Mouse (Mus musculus) layer of hippocampus, adult 8-10 months (tissue): ENCODE measurements around the gene Erlec1. TPM values are rescaled to one million over a fixed set of nuclear protein-coding genes. Genes with fewer than 3 reads are reported as not detected.

Experiments used
- total RNA-seq, 4 experiments: library from RNA; stranded (reverse); gene quantifications; 2 replicates each; pipeline ENCODE4 v1.2.4; 2022

The Erlec1 gene
- total RNA-seq, 4 experiments from 2014 or later = 62.4 to 74.6 (median 70.3) TPM

Other genes with a start within 250 kb of the Erlec1 start
- gene Psme4, start 182.6 kb downstream of the Erlec1 start, total RNA-seq = 10 to 100 TPM; 41.5 to 46.2 (median 44.0) TPM
- 10 to 100 TPM; 11.3 to 14.1 (median 12.2) TPM for gene Gpr75, start 69.0 kb downstream of the Erlec1 start, total RNA-seq
- gene Asb3, start 68.9 kb downstream of the Erlec1 start, total RNA-seq = 10 to 100 TPM; 16.5 to 26.6 (median 20.6) TPM
- 10 to 100 TPM; 10.2 to 16.4 (median 13.1) TPM for gene Chac2, start 32.0 kb upstream of the Erlec1 start, total RNA-seq
- gene Gm17332, start 228.1 kb upstream of the Erlec1 start, total RNA-seq = not detected